Mouse (Mus musculus): Measurements from ENCODE around the gene Ms4a4d. TPM values are rescaled to one million over a fixed set of nuclear protein-coding genes. Genes with fewer than 3 reads are reported as not detected.
"Not testable (repeated sequence)": the region's sequence is repeated elsewhere in the genome, so short reads cannot be mapped to it uniquely, and the experiment has no call there.

The Ms4a4d gene
- polyA plus RNA-seq, 1 experiment from 2014 or later: 0.58 TPM

DNA sequence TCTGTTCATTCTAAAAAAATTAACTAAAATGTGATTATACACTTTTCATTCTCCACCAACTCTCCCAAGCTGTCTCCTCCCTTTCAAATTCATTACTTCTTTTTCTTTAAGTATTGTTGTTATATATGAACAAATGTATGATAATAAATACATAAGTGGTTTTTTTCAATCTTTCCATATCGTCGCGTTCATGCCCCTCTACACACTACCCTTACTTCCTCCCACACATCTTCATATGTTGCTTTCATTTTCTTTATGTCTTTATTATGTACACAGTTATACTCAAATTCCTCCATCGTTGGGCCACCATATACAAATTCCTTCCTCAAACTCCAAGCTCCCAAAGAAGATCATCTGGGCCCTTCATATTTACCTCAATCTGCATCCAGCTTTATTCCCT is 35.3 kb upstream of the Ms4a4d start:
- H3K4me1 ChIP-seq (replicated peaks; ENCODE audit: insufficient read depth, low read length): no peaks in the 10 kb centered on the region
- H3K27me3 ChIP-seq (ENCODE audit: insufficient read depth, low read length): no peaks in the 10 kb centered on the region
- no peak overlapping the region for H3K4me2 ChIP-seq (ENCODE audit: low read length)
- no peak overlapping the region for H3K27ac ChIP-seq
- no peak for ATAC-seq (replicated peaks; ENCODE audit: low FRiP score, low read depth)
- TF ChIP-seq CTCF (IDR thresholded peaks at IDR 0.05; ENCODE audit: low read depth): no peak
- no peaks in the 10 kb centered on the region for H3K9me3 ChIP-seq (replicated peaks; ENCODE audit: low read length)
- no peaks in the 10 kb centered on the region for H3K36me3 ChIP-seq (ENCODE audit: insufficient read depth, low read length)
- WGBS: 81% methylated on average over 4 of the region's 4 CpGs
- DNase-seq (ENCODE audit: low spot score): no peak
- no peak overlapping the region for H3K4me3 ChIP-seq (replicated peaks; ENCODE audit: low read depth, low read length)
- H3K9ac ChIP-seq (ENCODE audit: low read depth, low read length): no peak overlapping the region

- Histone ChIP-seq H3K4me3 (replicated peaks; ENCODE audit: low read depth, low read length) (no peak overlapping the region), H3K36me3 (ENCODE audit: insufficient read depth, low read length) (no peaks in the 10 kb centered on the region), H3K9me3 (replicated peaks; ENCODE audit: low read length) (no peaks in the 10 kb centered on the region), H3K27me3 (ENCODE audit: insufficient read depth, low read length) (no peaks in the 10 kb centered on the region), H3K4me1 (replicated peaks; ENCODE audit: insufficient read depth, low read length) (no peaks in the 10 kb centered on the region), H3K4me2 (ENCODE audit: low read length) (no peak overlapping the region), H3K27ac (no peak overlapping the region), H3K9ac (ENCODE audit: low read depth, low read length) (no peak overlapping the region)
- no peak for DNase-seq (ENCODE audit: low spot score)
- 77% methylated on average over 1 of the region's 1 CpGs for WGBS
- no peak for TF ChIP-seq CTCF (IDR thresholded peaks at IDR 0.05; ENCODE audit: low read depth)
- no peak for ATAC-seq (replicated peaks; ENCODE audit: low FRiP score, low read depth)
These were observed 31.7 kb upstream of the Ms4a4d start for GRCm38 (mm10) chr19:11504857-11505256.

GRCm38 (mm10) chr19:11513458-11513857 is 23.1 kb upstream of the Ms4a4d start:
- Histone ChIP-seq H3K9ac (ENCODE audit: low read depth, low read length) (no peak overlapping the region), H3K36me3 (ENCODE audit: insufficient read depth, low read length) (no peaks in the 10 kb centered on the region), H3K9me3 (replicated peaks; ENCODE audit: low read length) (no peaks in the 10 kb centered on the region), H3K4me3 (replicated peaks; ENCODE audit: low read depth, low read length) (no peak overlapping the region), H3K27ac (no peak overlapping the region), H3K4me2 (ENCODE audit: low read length) (no peak overlapping the region), H3K4me1 (replicated peaks; ENCODE audit: insufficient read depth, low read length) (no peaks in the 10 kb centered on the region), H3K27me3 (ENCODE audit: insufficient read depth, low read length) (no peaks in the 10 kb centered on the region)
- 67% methylated on average over 1 of the region's 1 CpGs for WGBS
- no peak for DNase-seq (ENCODE audit: low spot score)
- ATAC-seq (replicated peaks; ENCODE audit: low FRiP score, low read depth): no peak
- no peak for TF ChIP-seq CTCF (IDR thresholded peaks at IDR 0.05; ENCODE audit: low read depth)

DNA sequence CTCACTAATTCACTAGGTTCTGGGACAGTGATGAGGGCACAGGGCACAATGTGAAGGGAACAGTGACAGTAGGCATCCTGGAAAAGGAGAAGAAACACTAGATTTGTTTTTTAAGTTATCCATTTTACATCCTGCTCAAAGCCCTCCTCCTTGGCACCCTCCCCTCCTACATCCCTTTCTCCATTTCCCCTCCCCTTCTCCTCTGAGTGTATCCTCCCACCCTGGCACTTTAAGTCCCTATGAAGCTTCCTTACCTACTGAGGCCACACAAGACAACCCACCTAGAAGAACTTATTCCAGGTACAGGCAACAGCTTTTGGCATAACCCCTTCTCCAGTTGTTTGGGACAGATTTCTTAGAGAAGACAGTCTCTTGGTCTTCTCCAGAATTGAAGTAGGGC is 20.4 kb upstream of the Ms4a4d start, which contains the start of gene Ms4a6b:
TSS of gene Ms4a6b (plus strand) at position 267 of the 400 bp plus-strand sequence.
- no peak within 1 kb of the TSS for H3K4me2 ChIP-seq (ENCODE audit: low read length)
- no peak for DNase-seq (ENCODE audit: low spot score)
- no peak within 1 kb of the TSS for H3K27ac ChIP-seq
- H3K9me3 ChIP-seq (replicated peaks; ENCODE audit: low read length): no peaks in the 10 kb centered on the region
- no peak for ATAC-seq (replicated peaks; ENCODE audit: low FRiP score, low read depth)
- TF ChIP-seq CTCF (IDR thresholded peaks at IDR 0.05; ENCODE audit: low read depth): no peak
- no peak within 1 kb of the TSS for H3K9ac ChIP-seq (ENCODE audit: low read depth, low read length)
- H3K27me3 ChIP-seq (ENCODE audit: insufficient read depth, low read length): no peaks in the 10 kb centered on the region
- H3K36me3 ChIP-seq (ENCODE audit: insufficient read depth, low read length): no peaks in the 10 kb centered on the region
- H3K4me1 ChIP-seq (replicated peaks; ENCODE audit: insufficient read depth, low read length): no peaks in the 10 kb centered on the region
- no peak within 1 kb of the TSS for H3K4me3 ChIP-seq (replicated peaks; ENCODE audit: low read depth, low read length)

DNA sequence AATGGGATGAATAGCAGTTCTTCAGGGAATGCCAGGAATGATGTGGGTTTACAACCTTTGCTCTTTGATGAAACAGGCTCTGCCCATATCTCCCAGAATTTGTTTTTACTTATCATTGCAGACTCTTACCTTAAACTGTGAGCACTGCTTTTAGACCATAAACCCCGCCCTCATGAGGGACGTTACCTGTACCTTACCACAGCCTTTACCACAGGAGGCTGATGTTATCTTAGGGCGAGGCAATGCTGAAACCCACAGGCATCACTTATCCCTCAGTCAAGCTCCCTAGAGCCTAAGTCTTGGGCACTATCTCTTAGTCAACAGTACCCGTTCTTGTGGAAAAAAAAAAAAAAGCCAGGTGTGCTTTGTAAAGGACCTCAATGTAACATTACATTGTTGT is 19.8 kb upstream of the Ms4a4d start:
- no peak for TF ChIP-seq CTCF (IDR thresholded peaks at IDR 0.05; ENCODE audit: low read depth)
- Histone ChIP-seq H3K27me3 (ENCODE audit: insufficient read depth, low read length) (no peaks in the 10 kb centered on the region), H3K9ac (ENCODE audit: low read depth, low read length) (no peak overlapping the region), H3K4me3 (replicated peaks; ENCODE audit: low read depth, low read length) (no peak overlapping the region), H3K27ac (no peak overlapping the region), H3K36me3 (ENCODE audit: insufficient read depth, low read length) (no peaks in the 10 kb centered on the region), H3K4me1 (replicated peaks; ENCODE audit: insufficient read depth, low read length) (no peaks in the 10 kb centered on the region), H3K4me2 (ENCODE audit: low read length) (no peak overlapping the region), H3K9me3 (replicated peaks; ENCODE audit: low read length) (no peaks in the 10 kb centered on the region)
- 64% methylated on average over 4 of the region's 4 CpGs for WGBS
- no peak for DNase-seq (ENCODE audit: low spot score)
- ATAC-seq (replicated peaks; ENCODE audit: low FRiP score, low read depth): no peak

DNA sequence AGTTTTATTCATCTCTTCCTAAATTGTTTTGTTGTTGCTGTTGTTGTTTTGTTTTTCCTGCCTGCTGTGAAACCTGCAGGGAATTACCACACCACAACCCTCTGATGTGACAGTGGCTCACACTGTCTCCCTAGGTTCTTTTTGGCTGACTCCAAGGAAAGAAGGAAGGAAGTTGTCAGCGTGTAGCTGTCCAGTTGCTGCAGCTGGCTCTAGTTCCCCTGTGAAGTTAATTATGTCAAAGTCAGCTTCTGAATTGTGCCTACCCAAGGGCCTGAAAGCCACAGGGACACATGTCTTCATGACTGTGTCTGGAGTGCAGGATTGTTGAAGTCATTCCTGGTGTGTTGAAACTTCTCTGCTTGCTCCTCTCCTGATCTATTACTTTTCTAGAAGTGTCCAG is 19.2 kb upstream of the Ms4a4d start:
- H3K9ac ChIP-seq (ENCODE audit: low read depth, low read length); H3K27me3 ChIP-seq (ENCODE audit: insufficient read depth, low read length); H3K4me3 ChIP-seq (replicated peaks; ENCODE audit: low read depth, low read length); H3K4me1 ChIP-seq (replicated peaks; ENCODE audit: insufficient read depth, low read length); H3K36me3 ChIP-seq (ENCODE audit: insufficient read depth, low read length); H3K4me2 ChIP-seq (ENCODE audit: low read length); ATAC-seq (replicated peaks; ENCODE audit: low FRiP score, low read depth); DNase-seq (ENCODE audit: low spot score); H3K27ac ChIP-seq; H3K9me3 ChIP-seq (replicated peaks; ENCODE audit: low read length): not testable (repeated sequence)
- WGBS: 30% methylated on average over 1 of the region's 1 CpGs

GRCm38 (mm10) chr19:11518356-11518755 is 18.2 kb upstream of the Ms4a4d start:
- not testable (repeated sequence) for H3K36me3 ChIP-seq (ENCODE audit: insufficient read depth, low read length); H3K9me3 ChIP-seq (replicated peaks; ENCODE audit: low read length); H3K4me2 ChIP-seq (ENCODE audit: low read length); DNase-seq (ENCODE audit: low spot score); H3K27me3 ChIP-seq (ENCODE audit: insufficient read depth, low read length); ATAC-seq (replicated peaks; ENCODE audit: low FRiP score, low read depth); H3K4me1 ChIP-seq (replicated peaks; ENCODE audit: insufficient read depth, low read length); H3K9ac ChIP-seq (ENCODE audit: low read depth, low read length); H3K4me3 ChIP-seq (replicated peaks; ENCODE audit: low read depth, low read length); H3K27ac ChIP-seq
- 90% methylated on average over 2 of the region's 2 CpGs for WGBS
